Mouse (Mus musculus) ES-Bruce4 (cell line): ENCODE results near the gene Ptprm. TPM values are rescaled to one million over a fixed set of nuclear protein-coding genes. Genes with fewer than 3 reads are reported as not detected.
"Not testable (repeated sequence)": the region's sequence is repeated elsewhere in the genome, so short reads cannot be mapped to it uniquely, and the experiment has no call there.

Source experiments
- H3K27ac ChIP-seq: 2 replicates; pipeline ENCODE4 v1.5.1; 2012; ENCODE audit warnings: low read length, inconsistent platforms; ENCODE audit not compliant: insufficient read depth
- H3K27me3 ChIP-seq: 2 replicates; pipeline ENCODE4 v1.6.1; 2012; ENCODE audit warnings: mild to moderate bottlenecking, low read length, inconsistent platforms; ENCODE audit not compliant: control insufficient read depth, poor library complexity, insufficient read depth, severe bottlenecking
- H3K36me3 ChIP-seq: 2 replicates; pipeline ENCODE4 v1.6.1; 2012; ENCODE audit warnings: inconsistent platforms, mild to moderate bottlenecking, low read length, moderate library complexity; ENCODE audit not compliant: control insufficient read depth, poor library complexity, insufficient read depth, severe bottlenecking
- H3K4me1 ChIP-seq: one replicate; pipeline ENCODE4 v1.8.1; 2011; ENCODE audit warnings: low read length; ENCODE audit not compliant: control insufficient read depth, insufficient read depth
- H3K4me3 ChIP-seq: 2 replicates; pipeline ENCODE4 v1.5.1; 2011; ENCODE audit warnings: low read depth, mild to moderate bottlenecking, low read length
- H3K9ac ChIP-seq: 2 replicates; pipeline ENCODE4 v1.6.1; 2012; ENCODE audit warnings: low read depth, mild to moderate bottlenecking, inconsistent platforms; ENCODE audit not compliant: poor library complexity, severe bottlenecking
- H3K9me3 ChIP-seq: replicated peaks from 2 replicates; pipeline ENCODE4 v1.6.1; 2012; ENCODE audit warnings: mild to moderate bottlenecking, low read length, inconsistent platforms; ENCODE audit not compliant: control insufficient read depth, poor library complexity, insufficient read depth, severe bottlenecking
- CTCF ChIP-seq: IDR thresholded peaks from one replicate; pipeline ENCODE4 v1.8.1; 2011; ENCODE audit warnings: low read depth, low read length
- EP300 ChIP-seq: IDR thresholded peaks from 2 replicates; pipeline ENCODE4 v1.6.1; 2011; ENCODE audit warnings: low read depth, low read length; ENCODE audit not compliant: insufficient read depth
- POLR2A ChIP-seq: IDR thresholded peaks from one replicate; pipeline ENCODE4 v1.8.1; 2011; ENCODE audit warnings: low read length; ENCODE audit not compliant: insufficient read depth
- polyA plus RNA-seq: library from polyadenylated mRNA; stranded (reverse); fragments of >200 nt; gene quantifications from 2 replicates; pipeline ENCODE4 v1.2.4, GENCODE M21; 2011; ENCODE audit warnings: low read depth; ENCODE audit not compliant: missing spikeins, insufficient read depth, insufficient read length

Gene Ptprm
- polyA plus RNA-seq, 1 experiment: 10.8 TPM

DNA sequence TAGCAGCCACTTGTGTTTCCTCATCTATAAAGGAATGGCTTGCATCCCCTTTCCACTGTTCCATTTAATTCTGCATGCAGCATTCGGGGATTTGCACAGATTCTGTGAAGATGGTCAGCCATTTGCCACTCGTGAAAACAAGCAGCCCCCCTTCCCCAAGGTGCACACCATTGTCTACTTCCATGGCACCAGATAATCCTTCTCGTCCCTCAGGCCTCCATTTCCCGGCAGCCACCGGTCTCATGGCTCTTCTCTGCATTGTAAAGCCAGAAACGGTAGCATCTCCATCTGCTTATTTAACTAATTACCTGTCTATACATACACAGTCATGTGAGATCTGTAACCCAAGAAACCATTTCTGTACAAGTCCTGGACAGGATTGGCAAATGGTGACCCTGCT lies 501.8 kb downstream of the Ptprm start:
- no peak overlapping the region for H3K27ac ChIP-seq
- H3K9me3 ChIP-seq: no peaks in the 10 kb centered on the region
- no peak for TF ChIP-seq POLR2A
- no peak for TF ChIP-seq EP300
- TF ChIP-seq CTCF: no peak
- no peaks in the 10 kb centered on the region for H3K27me3 ChIP-seq
- no peak overlapping the region for H3K4me3 ChIP-seq
- H3K36me3 ChIP-seq: no peaks in the 10 kb centered on the region
- H3K9ac ChIP-seq: no peak overlapping the region
- no peaks in the 10 kb centered on the region for H3K4me1 ChIP-seq

DNA sequence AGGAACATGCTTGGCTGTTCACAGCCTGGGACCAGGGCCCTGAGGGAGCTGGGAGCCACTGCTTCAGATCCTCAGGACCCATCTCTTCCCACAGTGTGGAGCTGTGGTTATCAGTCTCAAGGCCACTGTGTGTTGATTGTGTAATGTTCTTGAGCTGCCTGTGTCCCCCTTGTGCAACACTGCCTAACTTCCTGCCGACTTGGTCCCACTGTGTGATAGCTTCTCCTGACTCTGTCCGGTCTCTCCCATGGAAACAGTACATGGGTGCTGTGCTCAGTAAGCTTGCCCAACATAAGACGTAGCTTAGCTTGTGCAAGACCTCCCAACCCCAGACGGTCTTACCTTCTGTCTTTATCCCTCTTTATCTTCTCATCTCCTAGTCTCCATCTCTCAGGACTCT lies 507.2 kb downstream of the Ptprm start:
- H3K27ac ChIP-seq, H3K4me1 ChIP-seq, H3K36me3 ChIP-seq, H3K9ac ChIP-seq, H3K4me3 ChIP-seq, H3K9me3 ChIP-seq, H3K27me3 ChIP-seq: not testable (repeated sequence)

DNA sequence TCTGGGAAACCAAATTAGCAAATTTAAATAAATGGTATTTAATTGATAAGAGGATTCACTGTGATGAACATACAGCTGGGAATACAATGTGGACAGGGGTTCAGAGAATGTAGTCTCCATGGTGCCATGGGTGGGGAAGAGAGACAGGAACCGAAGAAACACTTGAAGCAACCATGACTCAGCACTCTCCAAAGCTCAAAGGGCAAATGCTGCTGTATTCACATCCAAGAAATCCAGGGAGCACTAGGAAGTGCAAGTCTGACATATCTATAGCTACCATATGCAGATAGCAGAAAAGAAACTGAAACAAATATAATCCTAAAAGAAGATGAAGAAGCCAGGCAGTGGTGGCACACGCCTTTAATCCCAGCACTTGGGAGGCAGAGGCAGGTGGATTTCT lies 531.9 kb downstream of the Ptprm start:
- Histone ChIP-seq H3K27ac (no peak overlapping the region), H3K4me3 (no peak overlapping the region), H3K36me3 (no peaks in the 10 kb centered on the region), H3K9me3 (0 out of 2 replicates have a peak, but pooled peaks cover 3% of the 10 kb centered on the region), H3K4me1 (no peaks in the 10 kb centered on the region), H3K9ac (no peak overlapping the region), H3K27me3 (no peaks in the 10 kb centered on the region)
- TF ChIP-seq POLR2A: no peak
- TF ChIP-seq CTCF: no peak
- no peak for TF ChIP-seq EP300

DNA sequence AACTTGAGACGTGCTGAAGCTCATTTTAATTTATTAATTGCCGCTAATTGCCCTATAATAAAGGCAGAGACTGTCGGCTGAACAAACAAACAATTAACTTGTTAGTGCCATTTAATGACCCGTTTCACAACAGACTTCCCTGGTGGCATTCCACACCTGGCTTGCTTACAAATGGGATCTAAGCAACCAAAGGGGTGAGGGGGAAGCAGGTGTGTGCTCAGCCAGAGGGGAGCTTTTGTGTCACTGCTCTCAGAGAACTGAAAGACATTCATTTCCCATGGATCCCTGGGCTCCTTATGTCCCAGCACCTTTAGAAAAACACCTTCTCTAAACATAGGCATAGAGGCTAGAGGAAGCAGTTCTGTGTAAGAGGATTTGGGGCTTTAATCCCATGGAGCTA lies 536.9 kb downstream of the Ptprm start:
- no peak overlapping the region for H3K9ac ChIP-seq
- peaks cover 3% of the 10 kb centered on the region; the same call in 1 of the 2 replicates for H3K9me3 ChIP-seq
- TF ChIP-seq POLR2A: no peak
- TF ChIP-seq CTCF: no peak
- no peak for TF ChIP-seq EP300
- H3K36me3 ChIP-seq: no peaks in the 10 kb centered on the region
- H3K4me1 ChIP-seq: no peaks in the 10 kb centered on the region
- no peak overlapping the region for H3K27ac ChIP-seq
- H3K27me3 ChIP-seq: no peaks in the 10 kb centered on the region
- H3K4me3 ChIP-seq: no peak overlapping the region

DNA sequence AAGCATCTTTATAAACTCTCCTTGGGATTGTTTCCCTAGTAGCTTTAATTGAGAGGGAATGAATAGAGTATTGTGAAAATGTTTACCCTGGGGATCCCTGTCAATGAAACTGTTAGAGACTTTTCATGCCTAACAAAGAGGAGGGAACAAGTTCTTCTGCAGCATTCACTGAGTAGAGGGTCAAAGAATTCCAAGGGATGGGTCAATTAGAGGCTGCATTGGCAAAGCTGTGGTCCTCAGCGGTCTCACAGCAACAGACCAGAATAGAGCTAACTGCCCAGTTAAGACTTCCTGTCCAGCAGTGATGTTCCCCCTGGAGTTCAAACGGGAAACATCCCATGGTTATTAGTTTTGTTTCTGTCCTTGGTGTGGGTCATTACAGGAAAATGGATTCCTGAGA lies 538.3 kb downstream of the Ptprm start:
- TF ChIP-seq CTCF (no peak), POLR2A (no peak), EP300 (no peak)

DNA sequence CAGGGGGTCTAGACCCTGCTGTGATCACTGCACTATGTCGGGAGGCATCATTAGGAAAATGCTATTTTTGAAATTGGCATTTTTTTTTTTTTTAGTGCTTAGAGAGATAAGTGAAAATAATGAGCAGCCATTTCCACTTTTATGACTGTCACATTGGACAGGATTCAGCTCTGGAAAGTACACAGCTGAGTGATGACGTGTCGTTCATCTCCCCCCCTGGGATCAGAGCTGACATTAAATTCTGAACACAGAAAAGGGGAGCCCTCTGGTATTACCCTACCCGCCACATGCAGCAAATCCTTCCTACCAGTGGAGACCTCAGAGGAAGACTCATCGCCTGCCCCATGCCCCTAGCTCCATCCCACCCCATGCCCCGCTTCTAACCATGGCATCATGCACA lies 540.5 kb downstream of the Ptprm start:
- H3K4me3 ChIP-seq: no peak overlapping the region
- no peak overlapping the region for H3K27ac ChIP-seq
- TF ChIP-seq CTCF: no peak
- no peak for TF ChIP-seq POLR2A
- no peak for TF ChIP-seq EP300
- H3K4me1 ChIP-seq: no peaks in the 10 kb centered on the region
- peaks cover 3% of the 10 kb centered on the region; the same call in 1 of the 2 replicates for H3K9me3 ChIP-seq
- no peak overlapping the region for H3K9ac ChIP-seq
- no peaks in the 10 kb centered on the region for H3K27me3 ChIP-seq
- H3K36me3 ChIP-seq: no peaks in the 10 kb centered on the region

More for the DNA sequence above, 538.3 kb downstream of the Ptprm start:
- Histone ChIP-seq H3K4me1 (no peaks in the 10 kb centered on the region), H3K9me3 (peaks cover 3% of the 10 kb centered on the region; the same call in 1 of the 2 replicates), H3K27ac (no peak overlapping the region), H3K9ac (no peak overlapping the region), H3K36me3 (no peaks in the 10 kb centered on the region), H3K4me3 (no peak overlapping the region), H3K27me3 (no peaks in the 10 kb centered on the region)
